Mouse (Mus musculus) T-helper 2 cell (primary cell): ENCODE measurements around the gene Jund.

ENCODE experiments used
- in situ Hi-C: fragments of 300-600 bp; cut with MboI, MseI; formaldehyde crosslinking; loops from one replicate; pipeline ENCODE4 v1.15.1; 2025; ENCODE audit warnings: high pct_unique_total_duplicates

Gene Jund

GRCm38 (mm10) chr8:70723486-70724210 is 24.9 kb downstream of the Jund start, which contains the start of gene Pde4c:
Gene Pde4c, plus strand, starts transcription at chr8:70723720.
- in situ Hi-C loops = no loop called here

GRCm38 (mm10) chr8:70724216-70724615 is 25.5 kb downstream of the Jund start:
- in situ Hi-C loops = no loop called here

- in situ Hi-C loops = no loop called here
Observed at GRCm38 (mm10) chr8:70725792-70726447, 27.2 kb downstream of the Jund start.

GRCm38 (mm10) chr8:70726721-70727120 is 28.0 kb downstream of the Jund start:
- in situ Hi-C loops = no loop called here

GRCm38 (mm10) chr8:70729808-70730475 is 31.2 kb downstream of the Jund start:
- in situ Hi-C loops = loop anchor here (10.0 kb wide), 1 partner anchor 1315 kb away; the partner anchor contains the start of gene Olfr372

GRCm38 (mm10) chr8:70730956-70731355 is 32.2 kb downstream of the Jund start:
- in situ Hi-C loops = loop anchor here (10.0 kb wide), 1 partner anchor 1314 kb away; the partner anchor contains the start of gene Olfr372

- in situ Hi-C loops = loop anchor here (10.0 kb wide), 1 partner anchor 1307 kb away; the partner anchor contains the start of gene Olfr372
Observed at GRCm38 (mm10) chr8:70737705-70738104, 39.0 kb downstream of the Jund start.

- in situ Hi-C loops = loop anchor here (10.0 kb wide), 1 partner anchor 1307 kb away; the partner anchor contains the start of gene Olfr372
Observed at GRCm38 (mm10) chr8:70738211-70738610, 39.5 kb downstream of the Jund start.

- in situ Hi-C loops = no loop called here
Observed at GRCm38 (mm10) chr8:70741661-70742060, 42.9 kb downstream of the Jund start.

- in situ Hi-C loops = no loop called here
Observed at GRCm38 (mm10) chr8:70742176-70742575, 43.4 kb downstream of the Jund start.

GRCm38 (mm10) chr8:70742981-70743655 is 44.4 kb downstream of the Jund start:
- in situ Hi-C loops = no loop called here

GRCm38 (mm10) chr8:70743656-70744590 is 45.2 kb downstream of the Jund start:
- in situ Hi-C loops = no loop called here

GRCm38 (mm10) chr8:70744806-70745205 is 46.1 kb downstream of the Jund start:
- in situ Hi-C loops = loop anchor here (5.0 kb wide), 1 partner anchor 33 kb away; no protein-coding TSS in a partner anchor

- in situ Hi-C loops = loop anchor here (5.0 kb wide), 1 partner anchor 33 kb away; no protein-coding TSS in a partner anchor
Observed at GRCm38 (mm10) chr8:70745691-70746220, 47.0 kb downstream of the Jund start.

GRCm38 (mm10) chr8:70746676-70747075 is 47.9 kb downstream of the Jund start:
- in situ Hi-C loops = loop anchor here (5.0 kb wide), 1 partner anchor 34 kb away; no protein-coding TSS in a partner anchor

GRCm38 (mm10) chr8:70747211-70747890 is 48.6 kb downstream of the Jund start:
- in situ Hi-C loops = loop anchor here (5.0 kb wide), 1 partner anchor 35 kb away; no protein-coding TSS in a partner anchor

- in situ Hi-C loops = loop anchor here (5.0 kb wide), 1 partner anchor 36 kb away; no protein-coding TSS in a partner anchor
Observed at GRCm38 (mm10) chr8:70748246-70749096, 49.7 kb downstream of the Jund start.

GRCm38 (mm10) chr8:70749097-70749674 is 50.4 kb downstream of the Jund start:
- in situ Hi-C loops = loop anchor here (5.0 kb wide), 1 partner anchor 37 kb away; no protein-coding TSS in a partner anchor
